Mouse (Mus musculus) hindbrain, postnatal 0 days (tissue): Measurements from ENCODE around the gene Adarb1. TPM values are rescaled to one million over a fixed set of nuclear protein-coding genes. Genes with fewer than 3 reads are reported as not detected.

Experiments
- ATAC-seq: fragments of 200-750 bp; cut with Nextera tagmentation; 2 replicates; pipeline ENCODE4 v1.8.0; 2017; ENCODE audit warnings: mild to moderate bottlenecking, moderate TSS enrichment, moderate library complexity
- DNase-seq: peaks from one replicate; pipeline ENCODE4 v3.0.0-alpha.2; 2015; ENCODE audit warnings: low spot score
- H3K27ac ChIP-seq: fragments of 300-500 bp; sonication (generic); 2 replicates; pipeline ENCODE4 v1.5.1; 2014; ENCODE audit warnings: mild to moderate bottlenecking
- H3K27me3 ChIP-seq: fragments of 300-500 bp; sonication (generic); 2 replicates; pipeline ENCODE4 v1.6.1; 2014; ENCODE audit warnings: low read length, mixed read lengths; ENCODE audit not compliant: insufficient read depth
- H3K36me3 ChIP-seq: fragments of 300-500 bp; sonication (generic); 2 replicates; pipeline ENCODE4 v1.6.1; 2014; ENCODE audit warnings: low read length, mixed read lengths; ENCODE audit not compliant: insufficient read depth
- H3K4me1 ChIP-seq: fragments of 300-500 bp; sonication (generic); 2 replicates; pipeline ENCODE4 v1.6.1; 2014; ENCODE audit warnings: antibody characterized with exemption, low read length, mixed read lengths; ENCODE audit not compliant: insufficient read depth
- H3K4me2 ChIP-seq: fragments of 300-500 bp; sonication (generic); 2 replicates; pipeline ENCODE4 v1.6.1; 2014; ENCODE audit warnings: low read depth, mild to moderate bottlenecking, low read length, moderate library complexity, mixed read lengths
- H3K4me3 ChIP-seq: fragments of 300-500 bp; sonication (generic); 2 replicates; pipeline ENCODE4 v1.5.1; 2014; ENCODE audit warnings: low read length
- H3K9ac ChIP-seq: fragments of 300-500 bp; sonication (generic); replicated peaks from 2 replicates; pipeline ENCODE4 v1.6.1; 2014; ENCODE audit warnings: mild to moderate bottlenecking, low read length, moderate library complexity, mixed read lengths
- H3K9me3 ChIP-seq: fragments of 300-500 bp; sonication (generic); 2 replicates; pipeline ENCODE4 v1.6.1; 2016; ENCODE audit warnings: low read length, mixed read lengths
- CTCF ChIP-seq: IDR thresholded peaks from 2 replicates; pipeline ENCODE4 v1.5.1; 2016; ENCODE audit warnings: antibody characterized with exemption, control low read depth, low read depth
- WGBS: fragments of 180-500 bp; shearing (Covaris S2); extraction: QIAGEN DNeasy Blood & Tissue Kit; methylation state at CpG from one replicate; pipeline ENCODE4 v1.1.7; 2014; 5-methylcytosine and 5-hydroxymethylcytosine counted together
- polyA plus RNA-seq: library from polyadenylated mRNA; unstranded; fragments of >200 nt; fragmentation: Nextera tagmentation; extraction: Ambion mirVana; gene quantifications from 2 replicates; pipeline ENCODE4 v1.2.1, GENCODE M21; 2015
- total RNA-seq: library from RNA; depleted of rRNA; stranded (reverse); fragments of >200 nt; gene quantifications from 2 replicates; pipeline ENCODE4 v1.2.3, GENCODE M21; 2014

The Adarb1 gene
- total and polyA plus RNA-seq, 2 experiments from 2014 or later: 18.6 to 65.1 TPM

GRCm38 (mm10) chr10:77376056-77376455, 42.0 kb downstream of the Adarb1 start:
- DNase-seq: no peak
- H3K27ac ChIP-seq: no peak overlapping the region
- no peak for TF ChIP-seq CTCF
- H3K4me3 ChIP-seq: no peak overlapping the region
- no peak overlapping the region for H3K9ac ChIP-seq
- H3K27me3 ChIP-seq: no peaks in the 10 kb centered on the region
- no peaks in the 10 kb centered on the region for H3K36me3 ChIP-seq
- ATAC-seq: no peak
- H3K9me3 ChIP-seq: no peaks in the 10 kb centered on the region
- H3K4me2 ChIP-seq: no peak overlapping the region
- no peaks in the 10 kb centered on the region for H3K4me1 ChIP-seq
- WGBS: 80% methylated on average over 1 of the region's 1 CpGs

- 80% methylated on average over 1 of the region's 1 CpGs for WGBS
- TF ChIP-seq CTCF: no peak
- no peak for ATAC-seq
- no peak overlapping the region for H3K4me3 ChIP-seq
- no peaks in the 10 kb centered on the region for H3K4me1 ChIP-seq
- H3K36me3 ChIP-seq: no peaks in the 10 kb centered on the region
- DNase-seq: no peak
- H3K27ac ChIP-seq: no peak overlapping the region
- H3K9me3 ChIP-seq: no peaks in the 10 kb centered on the region
- H3K9ac ChIP-seq: no peak overlapping the region
- H3K4me2 ChIP-seq: no peak overlapping the region
- no peaks in the 10 kb centered on the region for H3K27me3 ChIP-seq
Observed at GRCm38 (mm10) chr10:77374948-77375347, 43.1 kb downstream of the Adarb1 start.

GRCm38 (mm10) chr10:77374407-77374806, 43.7 kb downstream of the Adarb1 start:
- Histone ChIP-seq H3K9ac (no peak overlapping the region), H3K27ac (no peak overlapping the region), H3K9me3 (no peaks in the 10 kb centered on the region), H3K36me3 (no peaks in the 10 kb centered on the region), H3K4me1 (0 out of 2 replicates have a peak, but pooled peaks cover 4% of the 10 kb centered on the region), H3K4me2 (no peak overlapping the region), H3K4me3 (no peak overlapping the region), H3K27me3 (no peaks in the 10 kb centered on the region)
- WGBS: 74% methylated on average over 5 of the region's 5 CpGs
- TF ChIP-seq CTCF: no peak
- ATAC-seq: no peak
- DNase-seq: no peak

- TF ChIP-seq CTCF: no peak
- Histone ChIP-seq H3K9me3 (no peaks in the 10 kb centered on the region), H3K4me1 (0 out of 2 replicates have a peak, but pooled peaks cover 4% of the 10 kb centered on the region), H3K4me2 (no peak overlapping the region), H3K9ac (no peak overlapping the region), H3K4me3 (no peak overlapping the region), H3K27me3 (no peaks in the 10 kb centered on the region), H3K27ac (no peak overlapping the region), H3K36me3 (no peaks in the 10 kb centered on the region)
- DNase-seq (no peak), ATAC-seq (no peak)
- WGBS: 85% methylated on average over 5 of the region's 5 CpGs
Observed at GRCm38 (mm10) chr10:77370129-77370528, 47.9 kb downstream of the Adarb1 start.

GRCm38 (mm10) chr10:77367973-77368372, 50.1 kb downstream of the Adarb1 start:
- DNase-seq: no peak
- Histone ChIP-seq H3K9me3 (no peaks in the 10 kb centered on the region), H3K4me3 (no peak overlapping the region)

GRCm38 (mm10) chr10:77366959-77367358, 51.1 kb downstream of the Adarb1 start:
- no peak for TF ChIP-seq CTCF
- H3K27me3 ChIP-seq: no peaks in the 10 kb centered on the region
- ATAC-seq: no peak
- WGBS: 94% methylated on average over 4 of the region's 4 CpGs
- H3K36me3 ChIP-seq: no peaks in the 10 kb centered on the region
- H3K9ac ChIP-seq: no peak overlapping the region
- H3K4me2 ChIP-seq: no peak overlapping the region
- no peaks in the 10 kb centered on the region for H3K9me3 ChIP-seq
- 0 out of 2 replicates have a peak, but pooled peaks cover 4% of the 10 kb centered on the region for H3K4me1 ChIP-seq
- no peak for DNase-seq
- H3K27ac ChIP-seq: no peak overlapping the region
- no peak overlapping the region for H3K4me3 ChIP-seq

More at GRCm38 (mm10) chr10:77367973-77368372, 50.1 kb downstream of the Adarb1 start:
- H3K36me3 ChIP-seq: no peaks in the 10 kb centered on the region
- no peak for TF ChIP-seq CTCF
- WGBS: 55% methylated on average over 6 of the region's 6 CpGs
- H3K27ac ChIP-seq: no peak overlapping the region
- H3K4me2 ChIP-seq: no peak overlapping the region
- H3K4me1 ChIP-seq: 0 out of 2 replicates have a peak, but pooled peaks cover 4% of the 10 kb centered on the region
- no peak overlapping the region for H3K9ac ChIP-seq
- no peak for ATAC-seq
- no peaks in the 10 kb centered on the region for H3K27me3 ChIP-seq

DNA sequence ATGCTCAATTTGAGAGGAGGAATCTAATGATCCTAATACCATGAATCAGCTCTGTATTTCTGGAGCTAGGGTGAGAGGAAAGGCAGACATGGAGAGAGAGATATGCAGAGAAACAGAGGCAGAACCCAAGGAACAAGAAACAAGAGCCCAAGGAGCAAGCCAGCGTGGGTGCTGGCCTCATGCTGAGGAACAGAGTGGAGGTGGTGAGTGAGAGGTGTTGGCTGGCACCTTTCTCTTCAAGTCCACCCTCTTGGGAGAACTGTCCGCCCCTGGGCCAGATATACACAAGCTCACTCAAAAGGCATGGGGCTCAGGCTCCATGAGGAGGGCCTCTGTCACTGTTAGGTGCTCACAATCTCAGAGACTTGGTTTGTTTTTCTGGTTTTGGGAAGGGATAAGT, 52.9 kb downstream of the Adarb1 start:
- H3K9ac ChIP-seq: no peak overlapping the region
- no peaks in the 10 kb centered on the region for H3K27me3 ChIP-seq
- H3K4me2 ChIP-seq: no peak overlapping the region
- ATAC-seq (no peak), DNase-seq (no peak)
- 0 out of 2 replicates have a peak, but pooled peaks cover 4% of the 10 kb centered on the region for H3K4me1 ChIP-seq
- H3K9me3 ChIP-seq: no peaks in the 10 kb centered on the region
- TF ChIP-seq CTCF: no peak
- H3K4me3 ChIP-seq: no peak overlapping the region
- 79% methylated on average over 2 of the region's 2 CpGs for whole genome bisulfite sequencing
- H3K36me3 ChIP-seq: no peaks in the 10 kb centered on the region
- H3K27ac ChIP-seq: no peak overlapping the region
